Mouse (Mus musculus) heart, adult 2 months (tissue): ENCODE data around the gene Washc4. TPM values are rescaled to one million over a fixed set of nuclear protein-coding genes. Genes with fewer than 3 reads are reported as not detected.

ENCODE experiments used
- DNase-seq, 2 experiments: peaks; one replicate each; pipeline ENCODE4 v3.0.0; 2021
- H3K27ac ChIP-seq: fragments of 200-600 bp; 2 replicates; pipeline ENCODE4 v1.8.1; 2022
- H3K27me3 ChIP-seq: fragments of 200-500 bp; 2 replicates; pipeline ENCODE4 v1.6.1; 2012; ENCODE audit warnings: mild to moderate bottlenecking, low read length, inconsistent platforms, mixed read lengths; ENCODE audit not compliant: control insufficient read depth, insufficient read depth
- H3K36me3 ChIP-seq: fragments of 200-500 bp; 2 replicates; pipeline ENCODE4 v1.6.1; 2012; ENCODE audit warnings: low read length, inconsistent platforms; ENCODE audit not compliant: control insufficient read depth, insufficient read depth
- H3K4me1 ChIP-seq: fragments of 200-500 bp; 2 replicates; pipeline ENCODE4 v1.6.1; 2011; ENCODE audit warnings: low read length; ENCODE audit not compliant: control insufficient read depth, insufficient read depth
- H3K4me3 ChIP-seq: fragments of 200-600 bp; 2 replicates; pipeline ENCODE4 v1.8.1; 2022
- H3K79me2 ChIP-seq: fragments of 200-500 bp; replicated peaks from 2 replicates; pipeline ENCODE4 v1.6.1; 2012; ENCODE audit warnings: mild to moderate bottlenecking, inconsistent platforms, low read length, moderate library complexity, mixed read lengths; ENCODE audit not compliant: control insufficient read depth, insufficient read depth
- H3K9ac ChIP-seq: fragments of 200-500 bp; 2 replicates; pipeline ENCODE4 v1.6.1; 2012; ENCODE audit warnings: low read depth, mild to moderate bottlenecking, control low read depth, inconsistent platforms, low read length, mixed read lengths
- CTCF ChIP-seq: fragments of 200-600 bp; IDR thresholded peaks from 2 replicates; pipeline ENCODE4 v1.8.1; 2022; ENCODE audit warnings: antibody characterized with exemption, mild to moderate bottlenecking, moderate library complexity
- EP300 ChIP-seq: fragments of 200-500 bp; IDR thresholded peaks from 2 replicates; pipeline ENCODE4 v1.6.1; 2011; ENCODE audit warnings: low read depth, low read length, control low read depth; ENCODE audit not compliant: insufficient read depth
- POLR2A ChIP-seq: fragments of 200-500 bp; IDR thresholded peaks from 2 replicates; pipeline ENCODE4 v1.6.1; 2011; ENCODE audit warnings: mild to moderate bottlenecking, low read depth, low read length, control low read depth; ENCODE audit not compliant: insufficient read depth
- WGBS: fragments of 180-500 bp; shearing (Covaris S2); methylation state at CpG from one replicate; pipeline ENCODE4 v1.1.7; 2018; 5-methylcytosine and 5-hydroxymethylcytosine counted together
- intact Hi-C: fragments of 180-260 bp; cut with DNase I; formaldehyde crosslinking; loops from one replicate; pipeline ENCODE4 v1.15.1; 2025
- polyA plus RNA-seq: library from polyadenylated mRNA; depleted of rRNA; stranded (reverse); fragments of >200 nt; gene quantifications from 2 replicates; pipeline ENCODE4 v1.2.3, GENCODE M21; 2012
- total RNA-seq, 2 experiments: library from RNA; stranded (reverse); gene quantifications; 2 replicates each; pipeline ENCODE4 v1.2.3; 2021

Gene Washc4
- total and polyA plus RNA-seq, 3 experiments: 1.8 to 13.8 (median 11.4) TPM

- no peak for TF ChIP-seq CTCF
- no peak for TF ChIP-seq EP300
- TF ChIP-seq POLR2A: no peak
- Histone ChIP-seq H3K9ac (no peak overlapping the region), H3K4me1 (no peaks in the 10 kb centered on the region; the same call in none of the 2 replicates), H3K27me3 (no peaks in the 10 kb centered on the region), H3K27ac (no peak overlapping the region), H3K4me3 (no peak overlapping the region), H3K79me2 (no peaks in the 10 kb centered on the region), H3K36me3 (no peaks in the 10 kb centered on the region)
- DNase-seq: no peak
- intact Hi-C loops: no loop called here
- 77% methylated on average over 6 of the region's 6 CpGs for WGBS
Observed at GRCm38 (mm10) chr10:83530384-83530967, 13.1 kb upstream of the Washc4 start.

DNA sequence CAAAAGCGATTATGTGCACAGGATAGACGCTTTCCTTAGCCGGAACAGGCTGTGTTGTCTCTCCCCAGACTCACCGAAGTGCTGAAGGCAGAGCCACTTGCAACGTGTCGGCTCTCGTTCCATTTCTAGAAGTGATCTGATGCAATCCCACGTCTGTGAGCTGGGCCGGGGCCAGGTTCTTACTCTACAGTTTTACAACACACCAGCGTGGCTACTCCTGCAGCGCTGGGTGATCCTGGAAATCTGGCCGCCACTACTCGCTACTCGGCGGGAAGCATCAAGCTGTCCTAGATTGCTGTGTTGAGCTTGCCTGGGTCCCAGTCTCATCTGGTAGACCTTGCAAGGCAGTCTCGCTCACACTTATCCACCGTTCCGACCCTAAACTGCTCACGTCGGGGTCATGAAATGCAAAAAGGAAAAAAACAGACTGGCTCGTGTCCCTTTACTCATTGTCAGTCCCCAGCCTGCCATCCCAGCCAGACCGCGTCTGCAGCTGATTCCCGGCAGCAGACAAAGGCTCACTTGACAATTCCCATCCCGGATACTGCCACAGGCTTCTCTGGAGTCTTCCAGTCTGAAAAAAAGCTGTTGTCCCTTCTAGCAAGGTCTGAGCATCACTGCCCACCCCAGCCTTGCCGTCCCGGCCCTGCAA lies 10.2 kb upstream of the Washc4 start:
- under 1% methylated on average over 27 of the region's 27 CpGs for WGBS
- no peak overlapping the region; the same call in 1 of the 2 replicates for H3K27ac ChIP-seq

GRCm38 (mm10) chr10:83533910-83534283 lies 9.7 kb upstream of the Washc4 start, which contains the start of gene Aldh1l2:
Gene Aldh1l2, minus strand, starts transcription at chr10:83534140.
- Histone ChIP-seq H3K27ac (peak within 1 kb of the TSS; percentile 9; the same call in 1 of the 2 replicates), H3K4me3 (peak within 1 kb of the TSS; percentile 38), H3K9ac (peak within 1 kb of the TSS; percentile 50), H3K79me2 (no peaks in the 10 kb centered on the region), H3K4me1 (no peaks in the 10 kb centered on the region; the same call in none of the 2 replicates), H3K36me3 (no peaks in the 10 kb centered on the region), H3K27me3 (no peaks in the 10 kb centered on the region)
- intact Hi-C loops: no loop called here
- DNase-seq: peak; percentile 80 to 81
- no peak for TF ChIP-seq EP300
- TF ChIP-seq POLR2A: no peak
- TF ChIP-seq CTCF: no peak
- 1% methylated on average over 21 of the region's 21 CpGs for WGBS

More for the DNA sequence above, 10.2 kb upstream of the Washc4 start:
- intact Hi-C loops: no loop called here
- TF ChIP-seq POLR2A (no peak), CTCF (no peak), EP300 (no peak)
- Histone ChIP-seq H3K79me2 (no peaks in the 10 kb centered on the region), H3K9ac (peak overlapping the region; percentile 50), H3K4me3 (peak overlapping the region; percentile 38), H3K36me3 (no peaks in the 10 kb centered on the region), H3K4me1 (no peaks in the 10 kb centered on the region; the same call in none of the 2 replicates), H3K27me3 (no peaks in the 10 kb centered on the region)
- DNase-seq: peak; percentile 68 to 80

- no peak overlapping the region for H3K27ac ChIP-seq
- no peak overlapping the region for H3K4me3 ChIP-seq
- H3K9ac ChIP-seq: no peak overlapping the region
- H3K27me3 ChIP-seq: no peaks in the 10 kb centered on the region
- no peaks in the 10 kb centered on the region for H3K79me2 ChIP-seq
- intact Hi-C loops: no loop called here
- DNase-seq: no peak
- TF ChIP-seq CTCF: peak; percentile 51
- TF ChIP-seq EP300: no peak
- 9% methylated on average over 1 of the region's 1 CpGs for WGBS
- no peaks in the 10 kb centered on the region for H3K36me3 ChIP-seq
- H3K4me1 ChIP-seq: no peaks in the 10 kb centered on the region; the same call in none of the 2 replicates
Observed at GRCm38 (mm10) chr10:83536436-83536835, 7.1 kb upstream of the Washc4 start.

DNA sequence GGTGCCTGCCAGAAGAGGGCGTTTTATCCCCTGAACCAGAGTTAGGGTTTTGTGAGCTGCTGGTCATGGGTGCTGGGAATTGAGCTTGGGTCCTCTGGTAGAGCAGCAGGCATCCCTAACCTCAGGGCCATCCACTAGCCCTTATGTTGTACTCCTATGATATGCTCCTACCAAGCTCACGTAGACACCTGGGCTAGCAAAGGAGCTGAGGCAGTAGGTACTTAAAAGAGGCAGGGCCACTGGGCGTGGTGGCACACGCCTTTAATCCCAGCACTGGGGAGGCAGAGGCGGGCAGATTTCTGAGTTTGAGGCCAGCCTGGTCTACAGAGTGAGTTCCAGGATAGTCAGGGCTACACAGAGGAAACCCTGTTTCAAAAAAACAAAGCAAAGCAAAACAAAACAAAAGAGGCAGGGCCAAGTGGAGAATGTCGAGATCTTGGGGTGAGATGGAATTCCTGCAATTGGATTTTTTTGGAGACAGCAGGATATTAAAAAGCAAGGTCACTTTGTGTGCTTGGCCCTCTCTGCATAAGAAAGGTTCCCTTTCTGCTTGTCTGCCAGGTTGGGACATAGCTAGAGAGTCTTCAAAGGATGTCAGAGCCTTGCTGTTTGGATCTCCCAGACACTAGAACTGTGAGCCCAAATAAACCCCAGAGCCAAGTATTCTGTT lies 4.1 kb upstream of the Washc4 start:
- Histone ChIP-seq H3K4me1 (peaks cover 1% of the 10 kb centered on the region), H3K79me2 (peaks cover 3% of the 10 kb centered on the region), H3K36me3 (no peaks in the 10 kb centered on the region), H3K4me3 (no peak overlapping the region), H3K27me3 (no peaks in the 10 kb centered on the region), H3K9ac (no peak overlapping the region), H3K27ac (no peak overlapping the region)
- no peak for TF ChIP-seq POLR2A
- no peak for TF ChIP-seq CTCF
- no peak for TF ChIP-seq EP300
- WGBS: 75% methylated on average over 6 of the region's 6 CpGs
- intact Hi-C loops: no loop called here
- DNase-seq: no peak

GRCm38 (mm10) chr10:83540092-83540491 lies 3.5 kb upstream of the Washc4 start:
- intact Hi-C loops: loop anchor here (5.0 to 10.0 kb wide), 2 partner anchors 55 to 178 kb away; partner anchors contain the start of gene D10Wsu102e
- no peaks in the 10 kb centered on the region for H3K27me3 ChIP-seq
- 16% methylated on average over 3 of the region's 3 CpGs for WGBS

More at GRCm38 (mm10) chr10:83540092-83540491, 3.5 kb upstream of the Washc4 start:
- Histone ChIP-seq H3K36me3 (peaks cover 3% of the 10 kb centered on the region; the same call in 1 of the 2 replicates), H3K4me1 (peaks cover 1% of the 10 kb centered on the region), H3K4me3 (no peak overlapping the region), H3K27ac (no peak overlapping the region), H3K9ac (no peak overlapping the region), H3K79me2 (peaks cover 3% of the 10 kb centered on the region)
- no peak for DNase-seq
- no peak for TF ChIP-seq EP300
- TF ChIP-seq POLR2A: no peak
- TF ChIP-seq CTCF: no peak
